Mouse (Mus musculus) heart, postnatal 0 days (tissue): ENCODE measurements around the gene Pum3. TPM values are rescaled to one million over a fixed set of nuclear protein-coding genes. Genes with fewer than 3 reads are reported as not detected.

Experiments used
- ATAC-seq: fragments of 200-750 bp; cut with Nextera tagmentation; 2 replicates; pipeline ENCODE4 v1.8.0; 2017; ENCODE audit warnings: low read depth, moderate number of reproducible peaks, moderate library complexity; ENCODE audit not compliant: insufficient read depth
- DNase-seq: peaks from one replicate; pipeline ENCODE4 v3.0.0-alpha.2; 2016; ENCODE audit warnings: low spot score
- H3K27ac ChIP-seq: fragments of 300-500 bp; sonication (generic); 2 replicates; pipeline ENCODE4 v1.5.1; 2014; ENCODE audit warnings: low read depth, mild to moderate bottlenecking
- H3K27me3 ChIP-seq: fragments of 300-500 bp; sonication (generic); 2 replicates; pipeline ENCODE4 v1.6.1; 2014; ENCODE audit warnings: low read length, mixed read lengths; ENCODE audit not compliant: control insufficient read depth, insufficient read depth
- H3K36me3 ChIP-seq: fragments of 300-500 bp; sonication (generic); replicated peaks from 2 replicates; pipeline ENCODE4 v1.6.1; 2014; ENCODE audit warnings: low read length, mixed read lengths; ENCODE audit not compliant: control insufficient read depth, insufficient read depth
- H3K4me1 ChIP-seq: fragments of 300-500 bp; sonication (generic); 2 replicates; pipeline ENCODE4 v1.6.1; 2014; ENCODE audit warnings: antibody characterized with exemption; ENCODE audit not compliant: control insufficient read depth, insufficient read depth
- H3K4me2 ChIP-seq: fragments of 300-500 bp; sonication (generic); 2 replicates; pipeline ENCODE4 v1.6.1; 2014; ENCODE audit warnings: low read depth, mild to moderate bottlenecking, low read length, moderate library complexity
- H3K4me3 ChIP-seq: fragments of 300-500 bp; sonication (generic); 2 replicates; pipeline ENCODE4 v1.5.1; 2014; ENCODE audit warnings: low read depth, low read length
- H3K9ac ChIP-seq: fragments of 300-500 bp; sonication (generic); replicated peaks from 2 replicates; pipeline ENCODE4 v1.6.1; 2014; ENCODE audit warnings: low read depth, low read length, mixed read lengths
- H3K9me3 ChIP-seq: fragments of 300-500 bp; sonication (generic); replicated peaks from 2 replicates; pipeline ENCODE4 v1.6.1; 2016; ENCODE audit warnings: low read length; ENCODE audit not compliant: control insufficient read depth
- CTCF ChIP-seq: IDR thresholded peaks from 2 replicates; pipeline ENCODE4 v1.5.1; 2016; ENCODE audit warnings: antibody characterized with exemption, control low read depth, low read depth
- EP300 ChIP-seq: IDR thresholded peaks from 2 replicates; pipeline ENCODE4 v1.6.1; 2016; ENCODE audit warnings: antibody characterized with exemption, low read depth
- WGBS: fragments of 180-500 bp; shearing (Covaris S2); extraction: QIAGEN DNeasy Blood & Tissue Kit; methylation state at CpG from one replicate; pipeline ENCODE4 v1.1.7; 2014; 5-methylcytosine and 5-hydroxymethylcytosine counted together
- polyA plus RNA-seq: library from polyadenylated mRNA; unstranded; fragments of >200 nt; fragmentation: Nextera tagmentation; extraction: Ambion mirVana; gene quantifications from 2 replicates; pipeline ENCODE4 v1.2.1, GENCODE M21; 2015
- total RNA-seq: library from RNA; depleted of rRNA; stranded (reverse); fragments of >200 nt; gene quantifications from 2 replicates; pipeline ENCODE4 v1.2.3, GENCODE M21; 2014; ENCODE audit warnings: low replicate concordance

Pum3 gene
- total and polyA plus RNA-seq, 2 experiments from 2014 or later = 5.0 to 34.9 TPM

DNA sequence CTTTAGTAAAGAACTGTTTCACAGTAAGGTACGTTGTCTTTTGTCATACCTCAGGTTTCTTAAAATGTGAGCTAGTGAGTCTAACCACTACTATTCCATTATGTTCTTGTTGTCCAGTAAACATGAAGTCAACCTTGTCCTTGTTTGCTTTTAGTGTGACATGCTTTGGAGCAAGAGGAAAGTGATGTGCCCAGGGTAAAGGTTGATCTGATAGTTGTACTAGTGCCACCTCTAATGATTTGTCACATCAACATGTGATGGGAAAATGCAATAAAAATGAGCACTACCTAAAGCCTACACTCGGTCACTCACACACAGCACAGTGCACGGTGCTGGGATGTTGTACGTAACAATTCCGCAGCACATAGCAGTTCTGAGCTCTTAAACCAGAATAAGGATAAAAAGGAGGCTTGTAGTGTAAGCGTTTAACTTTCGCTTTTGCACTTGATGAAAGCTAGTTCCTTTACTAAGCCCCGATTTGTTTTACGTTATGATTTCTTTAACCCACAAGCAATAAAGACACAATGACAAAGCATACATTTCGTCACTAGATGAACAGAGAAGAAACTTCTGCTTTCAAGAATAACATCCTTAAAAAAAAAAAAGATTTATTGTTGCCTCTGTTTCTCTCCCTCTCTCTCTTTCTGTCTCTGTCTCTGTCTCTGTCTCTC lies 8.5 kb upstream of the Pum3 start:
- no peak overlapping the region for H3K4me2 ChIP-seq
- ATAC-seq (no peak), DNase-seq (no peak)
- no peak overlapping the region for H3K4me3 ChIP-seq
- H3K9ac ChIP-seq = no peak overlapping the region
- H3K27ac ChIP-seq = no peak overlapping the region
- H3K9me3 ChIP-seq = no peaks in the 10 kb centered on the region
- no peaks in the 10 kb centered on the region for H3K4me1 ChIP-seq
- H3K36me3 ChIP-seq = no peaks in the 10 kb centered on the region
- H3K27me3 ChIP-seq = no peaks in the 10 kb centered on the region
- TF ChIP-seq CTCF (no peak), EP300 (no peak)
- WGBS = 71% methylated on average over 10 of the region's 10 CpGs

DNA sequence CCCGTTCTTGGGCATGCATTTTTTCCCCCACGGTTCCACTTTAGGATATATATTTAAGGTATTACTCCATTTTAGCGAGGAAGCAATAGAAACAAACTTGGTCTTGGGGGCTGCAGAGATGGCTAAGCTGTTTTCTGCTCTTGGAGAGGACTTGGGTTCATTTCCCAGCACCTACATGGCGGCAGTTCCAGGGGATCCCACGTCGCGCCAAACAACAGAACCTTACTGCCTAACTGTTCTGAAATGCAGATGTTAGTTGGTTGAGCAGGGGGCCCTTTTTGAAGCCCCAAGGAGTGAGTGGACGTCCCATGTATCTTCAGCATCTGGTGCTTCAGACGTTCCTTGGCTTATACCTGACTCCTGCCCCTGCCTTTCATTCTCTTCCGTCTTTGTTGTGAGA lies 781 bp upstream of the Pum3 start:
- TF ChIP-seq EP300 (no peak), CTCF (no peak)
- Histone ChIP-seq H3K4me2 (peak overlapping the region; percentile 76), H3K9ac (peak overlapping the region; percentile 88), H3K4me1 (peaks cover 18% of the 10 kb centered on the region), H3K36me3 (peaks cover 5% of the 10 kb centered on the region), H3K27ac (peak overlapping the region; percentile 93), H3K27me3 (no peaks in the 10 kb centered on the region), H3K9me3 (no peaks in the 10 kb centered on the region), H3K4me3 (peak overlapping the region; percentile 95)
- peak; percentile 29 for DNase-seq
- under 1% methylated on average over 10 of the region's 10 CpGs for WGBS
- ATAC-seq = no peak

DNA sequence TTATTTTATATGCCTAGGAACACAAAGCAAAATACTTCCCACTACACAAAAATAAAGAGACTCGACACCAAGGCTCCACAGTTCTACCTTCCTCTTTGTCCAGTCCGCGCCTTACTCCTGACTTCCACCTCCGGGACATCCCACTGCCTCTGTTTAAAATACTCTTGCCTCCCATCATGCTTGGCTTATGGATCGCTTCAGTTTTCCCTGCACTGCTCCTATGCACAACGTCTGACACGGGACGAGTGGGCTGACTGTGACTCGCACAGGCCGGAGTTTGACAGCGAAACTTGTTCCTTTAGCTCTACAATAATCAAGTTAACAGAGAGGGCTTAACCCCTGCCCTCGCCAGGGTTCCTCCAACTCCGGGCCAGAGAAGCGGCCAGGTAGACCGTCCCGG lies 344 bp downstream of the Pum3 start:
- peak overlapping the region; percentile 73 for H3K9ac ChIP-seq
- under 1% methylated on average over 16 of the region's 16 CpGs for WGBS
- peak overlapping the region; percentile 78 for H3K27ac ChIP-seq
- H3K4me2 ChIP-seq = peak overlapping the region; percentile 95
- H3K27me3 ChIP-seq = no peaks in the 10 kb centered on the region
- no peak for TF ChIP-seq CTCF
- TF ChIP-seq EP300 = no peak
- H3K4me3 ChIP-seq = peak overlapping the region; percentile 95
- no peaks in the 10 kb centered on the region for H3K9me3 ChIP-seq
- ATAC-seq (peak; percentile 14), DNase-seq (no peak)
- peaks cover 16% of the 10 kb centered on the region for H3K36me3 ChIP-seq
- H3K4me1 ChIP-seq = peaks cover 18% of the 10 kb centered on the region

DNA sequence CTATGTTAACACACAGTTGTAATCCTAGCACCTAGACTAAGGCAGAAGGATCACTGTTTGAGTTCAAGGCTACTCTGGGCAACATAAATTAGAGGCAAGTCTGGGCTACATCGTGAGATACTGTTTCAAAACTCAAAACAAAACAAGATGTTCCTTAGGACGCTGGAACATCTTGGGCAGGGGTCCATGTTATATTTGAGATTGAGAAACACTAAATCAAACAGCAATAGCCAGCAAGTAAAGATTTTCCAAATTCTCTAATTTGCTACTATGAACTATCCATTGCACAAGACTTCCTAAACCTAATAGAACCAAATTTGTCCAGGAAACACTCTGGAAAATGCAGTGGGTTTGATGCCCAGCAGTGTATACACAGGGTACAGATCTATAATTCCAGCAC lies 1.8 kb downstream of the Pum3 start:
- no peak for DNase-seq
- no peak overlapping the region for H3K4me3 ChIP-seq
- no peaks in the 10 kb centered on the region for H3K27me3 ChIP-seq
- TF ChIP-seq CTCF (no peak), EP300 (no peak)
- no peak for ATAC-seq
- WGBS = 72% methylated on average over 2 of the region's 2 CpGs
- no peak overlapping the region for H3K9ac ChIP-seq
- peaks cover 28% of the 10 kb centered on the region for H3K36me3 ChIP-seq
- H3K27ac ChIP-seq = no peak overlapping the region
- peaks cover 18% of the 10 kb centered on the region for H3K4me1 ChIP-seq
- H3K9me3 ChIP-seq = no peaks in the 10 kb centered on the region
- no peak overlapping the region for H3K4me2 ChIP-seq

DNA sequence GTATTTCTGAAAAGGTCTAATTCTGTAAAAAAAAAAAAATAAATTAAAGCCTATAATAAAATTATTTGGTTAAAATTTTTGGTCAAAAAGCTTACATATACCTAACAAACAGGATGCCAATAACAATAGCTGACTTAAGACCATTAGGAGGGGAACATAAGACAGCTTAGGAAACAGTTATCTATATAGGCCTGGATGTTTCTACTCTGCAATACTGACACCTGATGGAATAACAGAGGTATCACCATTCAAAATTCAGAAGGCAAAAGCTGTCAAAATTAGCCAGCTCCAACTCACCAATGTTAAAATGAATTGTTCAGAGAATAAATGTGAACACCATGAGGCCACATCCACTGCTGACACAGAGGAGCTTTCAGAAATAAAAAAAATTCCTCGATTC lies 3.2 kb downstream of the Pum3 start:
- DNase-seq = peak; percentile 31
- H3K27ac ChIP-seq = no peak overlapping the region
- peaks cover 41% of the 10 kb centered on the region for H3K36me3 ChIP-seq
- H3K4me3 ChIP-seq = no peak overlapping the region
- H3K27me3 ChIP-seq = no peaks in the 10 kb centered on the region
- no peak overlapping the region for H3K9ac ChIP-seq
- 58% methylated on average over 1 of the region's 1 CpGs for WGBS
- no peaks in the 10 kb centered on the region for H3K9me3 ChIP-seq
- H3K4me1 ChIP-seq = peaks cover 18% of the 10 kb centered on the region
- H3K4me2 ChIP-seq = no peak overlapping the region
- no peak for ATAC-seq
- TF ChIP-seq EP300 (no peak), CTCF (peak; percentile 49)

DNA sequence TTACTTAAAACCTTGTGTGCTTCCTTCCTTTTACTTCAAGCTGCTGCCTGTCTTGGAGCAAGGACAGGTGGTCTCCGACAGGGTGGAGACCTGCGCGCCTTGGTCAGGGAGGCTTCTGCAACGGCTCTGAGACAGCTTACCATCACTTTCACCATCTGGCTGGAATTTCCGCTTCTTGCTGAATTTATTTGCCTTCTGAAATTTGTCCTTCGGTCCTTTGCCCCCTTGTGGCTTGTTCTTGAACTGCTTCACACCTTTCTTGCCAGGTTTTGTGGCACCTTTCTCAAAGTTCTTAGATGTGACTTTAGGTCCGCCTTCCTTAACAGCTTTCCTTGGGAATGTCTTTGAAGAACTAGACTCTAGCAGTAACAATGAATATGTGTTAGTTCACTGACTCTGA lies 4.0 kb downstream of the Pum3 start:
- H3K36me3 ChIP-seq = peaks cover 47% of the 10 kb centered on the region
- no peak overlapping the region for H3K4me2 ChIP-seq
- H3K4me3 ChIP-seq = no peak overlapping the region
- ATAC-seq (no peak), DNase-seq (no peak)
- WGBS = 71% methylated on average over 7 of the region's 7 CpGs
- no peak overlapping the region for H3K9ac ChIP-seq
- H3K4me1 ChIP-seq = peaks cover 11% of the 10 kb centered on the region
- H3K9me3 ChIP-seq = no peaks in the 10 kb centered on the region
- H3K27me3 ChIP-seq = no peaks in the 10 kb centered on the region
- H3K27ac ChIP-seq = no peak overlapping the region
- TF ChIP-seq CTCF (peak; percentile 62), EP300 (no peak)
